Mouse (Mus musculus): ENCODE results near the gene Nodal.

GRCm38 (mm10) chr10:61374076-61374475 is 43.7 kb upstream of the Nodal start:
- TF ChIP-seq POLR2A (IDR thresholded peaks at IDR 0.05; ENCODE audit: low read depth, low read length) (no peak), CTCF (IDR thresholded peaks at IDR 0.05; ENCODE audit: borderline replicate concordance, insufficient read depth, low read length) (no peak)

All from embryonic fibroblast, embryonic 13.5 days (primary cell).